Mouse (Mus musculus): ENCODE data around the gene Tagln2. TPM values are rescaled to one million over a fixed set of nuclear protein-coding genes. Genes with fewer than 3 reads are reported as not detected.

Tagln2 gene
- total and polyA plus RNA-seq, 3 experiments: 100 to 581 (median 332) TPM

GRCm38 (mm10) chr1:172555638-172556037 lies 55.8 kb downstream of the Tagln2 start, which contains the start of gene Vsig8:
Gene Vsig8 (plus strand): TSS chr1:172555938.
- Histone ChIP-seq H3K79me2 (ENCODE audit: control insufficient read depth, insufficient read depth, low read length, poor library complexity) (no peaks in the 10 kb centered on the region), H3K36me3 (ENCODE audit: control insufficient read depth in 1 of 2, insufficient read depth in 2 of 2, low read length in 2 of 2) (peaks cover 0 to 2% of the 10 kb centered on the region in 2 experiments; a peak in 2 of 4 replicates), H3K4me1 (ENCODE audit: control insufficient read depth in 1 of 2, insufficient read depth in 2 of 2, low read length in 2 of 2) (peaks cover 0 to 2% of the 10 kb centered on the region in 2 experiments; a peak in 1 of 4 replicates), H3K9ac (ENCODE audit: control insufficient read depth, low read depth, low read length, poor library complexity, severe bottlenecking) (no peak within 1 kb of the TSS), H3K27ac (ENCODE audit: control insufficient read depth, low read depth, low read length) (no peak within 1 kb of the TSS), H3K9me3 (replicated peaks; ENCODE audit: insufficient read depth, low read length) (no peaks in the 10 kb centered on the region), H3K27me3 (ENCODE audit: control insufficient read depth in 1 of 2, insufficient read depth in 2 of 2, low read length in 2 of 2) (peaks cover 0 to 1% of the 10 kb centered on the region in 2 experiments; a peak in 2 of 4 replicates), H3K4me3 (ENCODE audit: control insufficient read depth in 1 of 2, insufficient read depth in 1 of 2, low read depth in 2 of 2, low read length in 2 of 2) (no peak within 1 kb of the TSS)
- TF ChIP-seq POLR2AphosphoS5 (IDR thresholded peaks at IDR 0.05; ENCODE audit: borderline replicate concordance, low read depth, low read length): no peak
- no peak for DNase-seq (ENCODE audit: low read depth, low spot score)

Other genes with a start within 250 kb of the Tagln2 start
- gene Atp1a4, start 241.6 kb upstream of the Tagln2 start, total RNA-seq (2012; rRNA removed): not detected in 2 replicates
- gene Atp1a4, start 241.6 kb upstream of the Tagln2 start, polyA plus RNA-seq (2012; ENCODE audit: insufficient read depth in 1 of 2, insufficient read length in 2 of 2, low read depth in 1 of 2, low replicate concordance in 2 of 2, missing spikeins in 1 of 2): not detected
- gene Igsf8, start 238.4 kb upstream of the Tagln2 start, total RNA-seq (2012; rRNA removed): 65.2 and 88.0 TPM in 2 replicates
- 10 to 100 TPM in 1 of 2 experiments, not detected in 1; 97.2 TPM for gene Igsf8, start 238.4 kb upstream of the Tagln2 start, polyA plus RNA-seq (2012; ENCODE audit: insufficient read depth in 1 of 2, insufficient read length in 2 of 2, low read depth in 1 of 2, low replicate concordance in 2 of 2, missing spikeins in 1 of 2)
- 0.10 TPM in 1 of 2 replicates, not detected in the other for gene Atp1a2, start 202.0 kb upstream of the Tagln2 start, total RNA-seq (2012; rRNA removed)
- gene Atp1a2, start 202.0 kb upstream of the Tagln2 start, polyA plus RNA-seq (2012; ENCODE audit: insufficient read depth in 1 of 2, insufficient read length in 2 of 2, low read depth in 1 of 2, low replicate concordance in 2 of 2, missing spikeins in 1 of 2): under 1 TPM in 1 of 2 experiments, not detected in 1; 0.04 TPM
- not detected in 2 replicates for gene Kcnj9, start 170.7 kb upstream of the Tagln2 start, total RNA-seq (2012; rRNA removed)
- gene Kcnj9, start 170.7 kb upstream of the Tagln2 start, polyA plus RNA-seq (2012; ENCODE audit: insufficient read depth in 1 of 2, insufficient read length in 2 of 2, low read depth in 1 of 2, low replicate concordance in 2 of 2, missing spikeins in 1 of 2): under 1 TPM in 1 of 2 experiments, not detected in 1; 0.08 TPM
- gene Kcnj10, start 158.8 kb upstream of the Tagln2 start, total RNA-seq (2012; rRNA removed): 0.03 and 0.04 TPM in 2 replicates
- gene Kcnj10, start 158.8 kb upstream of the Tagln2 start, polyA plus RNA-seq (2012; ENCODE audit: insufficient read depth in 1 of 2, insufficient read length in 2 of 2, low read depth in 1 of 2, low replicate concordance in 2 of 2, missing spikeins in 1 of 2): under 1 TPM in 1 of 2 experiments, not detected in 1; 0.72 TPM
- 8.3 and 8.6 TPM in 2 replicates for gene Pigm, start 123.5 kb upstream of the Tagln2 start, total RNA-seq (2012; rRNA removed)
- gene Pigm, start 123.5 kb upstream of the Tagln2 start, polyA plus RNA-seq (2012; ENCODE audit: insufficient read depth in 1 of 2, insufficient read length in 2 of 2, low read depth in 1 of 2, low replicate concordance in 2 of 2, missing spikeins in 1 of 2): 10 to 100 TPM in 1 of 2 experiments, not detected in 1; 11.3 TPM
- gene Slamf9, start 24.7 kb upstream of the Tagln2 start, total RNA-seq (2012; rRNA removed): 0.23 TPM in 1 of 2 replicates, not detected in the other
- under 1 TPM in 1 of 2 experiments, not detected in 1; 0.38 TPM for gene Slamf9, start 24.7 kb upstream of the Tagln2 start, polyA plus RNA-seq (2012; ENCODE audit: insufficient read depth in 1 of 2, insufficient read length in 2 of 2, low read depth in 1 of 2, low replicate concordance in 2 of 2, missing spikeins in 1 of 2)
- gene Igsf9, start 18.3 kb upstream of the Tagln2 start, total RNA-seq (2012; rRNA removed): 0.12 and 0.13 TPM in 2 replicates
- under 1 TPM in 1 of 2 experiments, not detected in 1; 0.38 TPM for gene Igsf9, start 18.3 kb upstream of the Tagln2 start, polyA plus RNA-seq (2012; ENCODE audit: insufficient read depth in 1 of 2, insufficient read length in 2 of 2, low read depth in 1 of 2, low replicate concordance in 2 of 2, missing spikeins in 1 of 2)
- gene Cfap45, start 20.8 kb downstream of the Tagln2 start, total RNA-seq (2012; rRNA removed): 0.29 TPM in 1 of 2 replicates, not detected in the other
- under 1 TPM in 1 of 2 experiments, not detected in 1; 0.40 TPM for gene Cfap45, start 20.8 kb downstream of the Tagln2 start, polyA plus RNA-seq (2012; ENCODE audit: insufficient read depth in 1 of 2, insufficient read length in 2 of 2, low read depth in 1 of 2, low replicate concordance in 2 of 2, missing spikeins in 1 of 2)
- gene Vsig8, start 55.9 kb downstream of the Tagln2 start, total RNA-seq (2012; rRNA removed): not detected in 2 replicates
- not detected for gene Vsig8, start 55.9 kb downstream of the Tagln2 start, polyA plus RNA-seq (2012; ENCODE audit: insufficient read depth in 1 of 2, insufficient read length in 2 of 2, low read depth in 1 of 2, low replicate concordance in 2 of 2, missing spikeins in 1 of 2)
- not detected in 2 replicates for gene Slamf8, start 90.5 kb downstream of the Tagln2 start, total RNA-seq (2012; rRNA removed)
- not detected for gene Slamf8, start 90.5 kb downstream of the Tagln2 start, polyA plus RNA-seq (2012; ENCODE audit: insufficient read depth in 1 of 2, insufficient read length in 2 of 2, low read depth in 1 of 2, low replicate concordance in 2 of 2, missing spikeins in 1 of 2)
- not detected in 2 replicates for gene Fcrl6, start 102.5 kb downstream of the Tagln2 start, total RNA-seq (2012; rRNA removed)
- not detected for gene Fcrl6, start 102.5 kb downstream of the Tagln2 start, polyA plus RNA-seq (2012; ENCODE audit: insufficient read depth in 1 of 2, insufficient read length in 2 of 2, low read depth in 1 of 2, low replicate concordance in 2 of 2, missing spikeins in 1 of 2)
- 0.54 and 0.65 TPM in 2 replicates for gene Dusp23, start 132.9 kb downstream of the Tagln2 start, total RNA-seq (2012; rRNA removed)
- gene Dusp23, start 132.9 kb downstream of the Tagln2 start, polyA plus RNA-seq (2012; ENCODE audit: insufficient read depth in 1 of 2, insufficient read length in 2 of 2, low read depth in 1 of 2, low replicate concordance in 2 of 2, missing spikeins in 1 of 2): 1 to 10 TPM in 1 of 2 experiments, not detected in 1; 2.5 TPM
- gene Crp, start 198.0 kb downstream of the Tagln2 start, total RNA-seq (2012; rRNA removed): not detected in 2 replicates
- not detected for gene Crp, start 198.0 kb downstream of the Tagln2 start, polyA plus RNA-seq (2012; ENCODE audit: insufficient read depth in 1 of 2, insufficient read length in 2 of 2, low read depth in 1 of 2, low replicate concordance in 2 of 2, missing spikeins in 1 of 2)

Measured in MEL (cell line).